Mouse (Mus musculus) small intestine, adult 10 weeks (tissue): Measurements from ENCODE around the gene Olfr48. TPM values are rescaled to one million over a fixed set of nuclear protein-coding genes. Genes with fewer than 3 reads are reported as not detected.

Source experiments
- polyA plus RNA-seq: library from polyadenylated mRNA; stranded (reverse); fragments of 350-450 nt; fragmentation: Illumina TruSeq; extraction: RNeasy Lipid Tissue Mini Kit (QIAGEN cat#74804); gene quantifications from one replicate; pipeline ENCODE4 v1.2.3, GENCODE M21; 2014; ENCODE audit warnings: low replicate concordance

Olfr48 gene
- polyA plus RNA-seq = not detected

GRCm38 (mm10) chr2:89848105-89848504 is at the start of gene Olfr48:
Olfr48 (minus strand) TSS chr2:89848205.

DNA sequence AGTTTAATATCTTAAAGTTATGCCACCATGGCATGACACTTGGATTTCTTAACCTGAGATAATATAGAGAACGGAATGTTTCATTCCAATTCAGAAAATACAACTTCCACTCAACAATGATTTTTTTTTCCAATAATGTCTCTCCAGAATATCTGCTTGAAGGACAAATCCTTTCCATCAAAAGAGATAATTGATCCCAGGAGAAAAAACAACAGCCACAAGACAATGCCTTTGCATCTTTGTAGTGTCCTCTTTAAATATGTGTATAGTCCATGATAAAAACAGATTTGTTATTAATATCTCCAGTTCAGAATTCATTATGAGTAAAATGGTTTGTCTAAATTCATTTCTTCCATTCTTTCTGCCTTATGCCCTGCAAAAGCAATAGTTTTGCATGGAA is 30.1 kb upstream of the Olfr48 start, which contains the start of gene Olfr1257:
Olfr1257 (plus strand) TSS at position 301 of the 400 bp plus-strand sequence.

GRCm38 (mm10) chr2:89841455-89841854 is 6.5 kb downstream of the Olfr48 start, which contains the start of gene Olfr1256:
Olfr1256 (minus strand) TSS chr2:89841555.

DNA sequence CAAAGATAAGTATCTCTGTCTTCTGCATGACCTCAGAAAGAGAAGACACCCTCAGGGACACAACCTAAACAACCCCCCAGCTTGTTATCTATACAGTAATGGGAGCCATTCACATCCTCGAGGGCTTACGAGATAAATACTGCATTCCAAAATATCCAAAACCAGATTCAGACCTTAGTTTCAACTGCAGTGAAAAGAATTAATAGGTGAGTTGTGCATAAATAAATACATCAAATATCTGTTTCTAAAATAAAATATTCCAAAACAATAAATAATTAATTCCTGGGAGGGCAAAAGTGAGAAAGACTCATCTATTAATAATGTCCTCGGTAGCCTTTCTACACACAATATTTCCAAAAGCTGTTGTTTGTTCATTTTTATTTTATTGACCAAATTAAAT is 36.3 kb downstream of the Olfr48 start, which contains the start of gene Olfr1255:
Olfr1255 (plus strand) TSS at position 301 of the 400 bp plus-strand sequence.

GRCm38 (mm10) chr2:89793519-89793918 is 54.5 kb downstream of the Olfr48 start, which contains the start of gene Olfr1254:
Olfr1254 (minus strand) TSS chr2:89793619.

Other genes with a start within 250 kb of the Olfr48 start
- gene Olfr1247, start 234.1 kb downstream of the Olfr48 start, polyA plus RNA-seq = not detected
- gene Olfr1248, start 230.0 kb downstream of the Olfr48 start, polyA plus RNA-seq = not detected
- not detected for gene Olfr1249, start 213.2 kb downstream of the Olfr48 start, polyA plus RNA-seq
- not detected for gene Olfr1250, start 186.7 kb downstream of the Olfr48 start, polyA plus RNA-seq
- not detected for gene Olfr1251, start 176.3 kb downstream of the Olfr48 start, polyA plus RNA-seq
- not detected for gene Olfr1252, start 123.2 kb downstream of the Olfr48 start, polyA plus RNA-seq
- gene Olfr1253, start 91.1 kb downstream of the Olfr48 start, polyA plus RNA-seq = not detected
- not detected for gene Olfr1254, start 54.6 kb downstream of the Olfr48 start, polyA plus RNA-seq
- gene Olfr1255, start 36.2 kb downstream of the Olfr48 start, polyA plus RNA-seq = not detected
- gene Olfr1256, start 6.7 kb downstream of the Olfr48 start, polyA plus RNA-seq = not detected
- gene Olfr1257, start 30.2 kb upstream of the Olfr48 start, polyA plus RNA-seq = not detected
- not detected for gene Olfr1258, start 79.1 kb upstream of the Olfr48 start, polyA plus RNA-seq
- gene Olfr1259, start 100.5 kb upstream of the Olfr48 start, polyA plus RNA-seq = not detected
- gene Olfr1260, start 126.1 kb upstream of the Olfr48 start, polyA plus RNA-seq = not detected
- gene Olfr1261, start 143.0 kb upstream of the Olfr48 start, polyA plus RNA-seq = not detected
- gene Olfr1262, start 151.9 kb upstream of the Olfr48 start, polyA plus RNA-seq = not detected
- not detected for gene Olfr1263, start 163.9 kb upstream of the Olfr48 start, polyA plus RNA-seq
- gene Olfr1264, start 177.4 kb upstream of the Olfr48 start, polyA plus RNA-seq = not detected
- gene Olfr1265, start 187.1 kb upstream of the Olfr48 start, polyA plus RNA-seq = not detected
- gene Olfr140, start 215.4 kb upstream of the Olfr48 start, polyA plus RNA-seq = not detected